ENCODE assay signal across 31 mouse cellular contexts in genomic region chr11:45136781-45137180, GRCm38 (mm10).
A peak's percentile ranks its signal among the peaks of the same experiment; 100 is the strongest.
DNase-seq lines count a peak whose midpoint lies in the region; ATAC-seq lines count a peak whose summit lies in the region.
"Had no signal": no experiment of that assay in that cellular context is flagged by ENCODE, and none has a peak within 500 bp of the region (broad histone marks: within the 10 kb centered on the region; RNA-seq: fewer than 3 reads in every experiment).

No protein-coding gene starts in this region.

- peak; percentile 27 for DNase-seq in embryo, embryonic 11 days
- no peak for DNase-seq in embryo, embryonic 10 days (ENCODE audit: low spot score)
- DNase-seq in forelimb bud, embryonic 11.5 days (ENCODE audit: low read depth, low spot score), result peak; percentile 58
- DNase-seq in spleen, postnatal 14 days (ENCODE audit: low spot score in 2 of 2), result no peak
- DNase-seq in cerebellum, adult 8-10 months, result no peak
- DNase-seq: adrenal gland, postnatal 14 days; cerebellum, adult 18-20 months; cerebellum, postnatal 25 days; forebrain, postnatal 0 days; gastrocnemius, postnatal 10 days; heart, postnatal 14 days; kidney, adult 9 months; kidney, postnatal 14 days; layer of hippocampus, adult 9-11 months; retina, postnatal 1 day; right cerebral cortex, postnatal 14 days; thymus, adult 18-20 months; thymus, postnatal 25 days had no signal

- H3K27me3 ChIP-seq in limb, embryonic 13.5 days, result no peaks in the 10 kb centered on the region
- H3K27me3 ChIP-seq in forebrain, embryonic 12.5 days, result no peaks in the 10 kb centered on the region
- H3K27me3 ChIP-seq: lung, embryonic 15.5 days; midbrain, embryonic 15.5 days; neural tube, embryonic 15.5 days; Patski had no signal

- no peaks in the 10 kb centered on the region for H3K9me3 ChIP-seq in limb, embryonic 13.5 days
- H3K9me3 ChIP-seq in forebrain, embryonic 12.5 days, result no peaks in the 10 kb centered on the region
- H3K9me3 ChIP-seq: G1E; lung, embryonic 15.5 days; midbrain, embryonic 10.5 days; midbrain, embryonic 15.5 days; neural tube, embryonic 15.5 days had no signal

- no peak overlapping the region for H3K4me3 ChIP-seq in limb, embryonic 13.5 days
- H3K4me3 ChIP-seq in forebrain, embryonic 12.5 days (replicated peaks), result no peak overlapping the region
- H3K4me3 ChIP-seq: erythroblast, embryonic 14.5 days; lung, embryonic 15.5 days; midbrain, embryonic 10.5 days; midbrain, embryonic 15.5 days; neural tube, embryonic 15.5 days had no signal

- H3K36me3 ChIP-seq in limb, embryonic 13.5 days, result no peaks in the 10 kb centered on the region
- H3K36me3 ChIP-seq in forebrain, embryonic 12.5 days (replicated peaks), result no peaks in the 10 kb centered on the region
- H3K36me3 ChIP-seq: G1E; lung, embryonic 15.5 days; midbrain, embryonic 10.5 days; midbrain, embryonic 15.5 days; neural tube, embryonic 15.5 days had no signal

- ATAC-seq in limb, embryonic 13.5 days (ENCODE audit: low FRiP score, low read depth), result peak; percentile 79
- no peak for ATAC-seq in forebrain, embryonic 12.5 days (ENCODE audit: low FRiP score)
- ATAC-seq: forebrain, postnatal 0 days; hindbrain, postnatal 0 days; intestine, embryonic 16.5 days; midbrain, embryonic 15.5 days; Patski had no signal

- peak overlapping the region; percentile 56; the same call in 1 of the 2 replicates for H3K27ac ChIP-seq in limb, embryonic 13.5 days
- no peak overlapping the region for H3K27ac ChIP-seq in forebrain, embryonic 12.5 days
- H3K27ac ChIP-seq: hindbrain, postnatal 0 days; lung, embryonic 15.5 days; midbrain, embryonic 10.5 days; midbrain, embryonic 15.5 days; neural tube, embryonic 15.5 days; stomach, postnatal 0 days had no signal

- H3K4me2 ChIP-seq in limb, embryonic 13.5 days (replicated peaks), result peak overlapping the region; percentile 19; the same call in 1 of the 2 replicates
- no peak overlapping the region for H3K4me2 ChIP-seq in forebrain, embryonic 12.5 days
- H3K4me2 ChIP-seq: liver, embryonic 11.5 days; lung, embryonic 15.5 days; midbrain, embryonic 15.5 days; neural tube, embryonic 15.5 days had no signal

- H3K9ac ChIP-seq in limb, embryonic 13.5 days, result no peak overlapping the region
- H3K9ac ChIP-seq in forebrain, embryonic 12.5 days, result no peak overlapping the region
- H3K9ac ChIP-seq: forebrain, postnatal 0 days; lung, embryonic 15.5 days; midbrain, embryonic 15.5 days; neural tube, embryonic 15.5 days had no signal

- WGBS in limb, embryonic 13.5 days, result 21% methylated on average over 2 of the region's 2 CpGs
- WGBS in forebrain, embryonic 12.5 days, result 80% methylated on average over 2 of the region's 2 CpGs

- H3K4me1 ChIP-seq in limb, embryonic 13.5 days, result peaks cover 45% of the 10 kb centered on the region
- no peaks in the 10 kb centered on the region for H3K4me1 ChIP-seq in forebrain, embryonic 12.5 days
- H3K4me1 ChIP-seq: lung, embryonic 15.5 days; midbrain, embryonic 10.5 days; midbrain, embryonic 15.5 days had no signal

Comparison
In these comparisons a context has a peak if more than half of its experiments do, and no peak if none do; other contexts are left out.
1. DNase-seq: peak in embryo, embryonic 11 days (single experiment) and forelimb bud, embryonic 11.5 days (single experiment); none in embryo, embryonic 10 days (single experiment), spleen, postnatal 14 days (0 of 2) and cerebellum, adult 8-10 months (single experiment).